Mouse (Mus musculus) layer of hippocampus, adult 2 months (tissue): ENCODE data around the gene Iqcf6. TPM values are rescaled to one million over a fixed set of nuclear protein-coding genes. Genes with fewer than 3 reads are reported as not detected.
"Not testable (repeated sequence)": the region's sequence is repeated elsewhere in the genome, so short reads cannot be mapped to it uniquely, and the experiment has no call there.

Experiments used
- DNase-seq, 2 experiments: peaks; one replicate each; pipeline ENCODE4 v3.0.0; 2022; ENCODE audit warnings: low spot score in 2 of 2
- H3K27ac ChIP-seq: fragments of 200-600 bp; 2 replicates; pipeline ENCODE4 v1.8.1; 2022
- H3K4me3 ChIP-seq: fragments of 200-600 bp; 2 replicates; pipeline ENCODE4 v1.8.1; 2022; ENCODE audit warnings: mild to moderate bottlenecking
- CTCF ChIP-seq: fragments of 200-600 bp; conservative IDR thresholded peaks from 2 replicates; pipeline ENCODE4 v1.8.1; 2022; ENCODE audit warnings: antibody characterized with exemption, mild to moderate bottlenecking, moderate library complexity
- long read RNA-seq, 2 experiments: library from polyadenylated mRNA; stranded (forward); transcript quantifications; one replicate each; pipeline ENCODE4 v2.0.0; 2021; ENCODE audit warnings: borderline mapping rate in 2 of 2
- total RNA-seq, 2 experiments: library from RNA; stranded (reverse); gene quantifications; 2 replicates each; pipeline ENCODE4 v1.2.3; 2021

Gene Iqcf6
- not detected for total RNA-seq
- long read RNA-seq, experiment 1: 0 reads
- long read RNA-seq, experiment 2: 0 reads

DNA sequence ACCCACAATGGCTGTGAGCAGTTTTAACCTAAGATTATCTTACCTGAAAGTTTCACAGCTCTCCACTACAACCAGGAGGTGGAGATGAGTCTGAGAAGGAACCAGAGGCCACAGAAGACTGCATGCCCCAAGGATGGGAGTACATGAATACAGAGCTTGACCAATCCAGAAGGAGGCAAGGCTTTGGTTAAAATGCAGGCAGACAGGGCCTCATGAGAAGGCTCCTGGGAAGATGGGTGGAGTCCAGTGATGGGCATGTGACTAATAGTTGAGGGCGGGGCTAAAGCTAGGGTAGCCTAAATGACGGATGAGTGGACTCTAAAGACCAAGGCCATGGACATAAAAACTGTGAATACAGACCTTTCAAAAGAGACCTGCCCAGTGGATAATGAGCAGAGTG is at the start of gene Iqcf6:
Gene Iqcf6, plus strand, starts transcription at position 301 of the 400 bp plus-strand sequence.
- Histone ChIP-seq H3K4me3 (no peak within 1 kb of the TSS), H3K27ac (no peak within 1 kb of the TSS)
- DNase-seq: no peak
- TF ChIP-seq CTCF: no peak

DNA sequence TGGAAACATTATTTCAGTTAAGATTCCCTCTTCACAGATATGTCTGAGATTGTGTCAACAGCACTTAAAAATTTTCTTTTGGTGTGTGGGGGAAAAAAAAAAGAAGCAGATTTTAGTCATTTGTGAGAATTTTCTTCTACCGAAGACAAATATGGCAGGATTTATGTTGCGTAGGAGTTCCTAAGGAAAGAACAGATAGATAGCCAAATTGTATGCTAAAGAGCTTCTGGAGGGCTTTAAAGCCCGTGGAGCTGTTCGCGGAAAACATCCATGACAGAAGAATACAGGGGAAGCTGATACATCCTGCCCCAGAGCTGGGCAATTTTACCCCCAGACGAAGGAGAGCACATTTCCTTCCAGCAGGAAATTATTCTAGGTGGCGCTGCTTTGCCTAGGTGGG is 46.4 kb upstream of the Iqcf6 start:
- peak in 1 of 2 experiments; percentile 40 for DNase-seq
- peak overlapping the region; percentile 49 for H3K27ac ChIP-seq
- no peak for TF ChIP-seq CTCF
- H3K4me3 ChIP-seq: no peak overlapping the region

GRCm38 (mm10) chr9:106582552-106582951 is 43.8 kb upstream of the Iqcf6 start:
- DNase-seq: no peak

GRCm38 (mm10) chr9:106592158-106592557 is 34.2 kb upstream of the Iqcf6 start:
- peak in 1 of 2 experiments; percentile 20 for DNase-seq
- Histone ChIP-seq H3K27ac (no peak overlapping the region), H3K4me3 (no peak overlapping the region)
- TF ChIP-seq CTCF: no peak

More at GRCm38 (mm10) chr9:106582552-106582951, 43.8 kb upstream of the Iqcf6 start:
- no peak overlapping the region for H3K27ac ChIP-seq
- H3K4me3 ChIP-seq: no peak overlapping the region
- TF ChIP-seq CTCF: no peak

DNA sequence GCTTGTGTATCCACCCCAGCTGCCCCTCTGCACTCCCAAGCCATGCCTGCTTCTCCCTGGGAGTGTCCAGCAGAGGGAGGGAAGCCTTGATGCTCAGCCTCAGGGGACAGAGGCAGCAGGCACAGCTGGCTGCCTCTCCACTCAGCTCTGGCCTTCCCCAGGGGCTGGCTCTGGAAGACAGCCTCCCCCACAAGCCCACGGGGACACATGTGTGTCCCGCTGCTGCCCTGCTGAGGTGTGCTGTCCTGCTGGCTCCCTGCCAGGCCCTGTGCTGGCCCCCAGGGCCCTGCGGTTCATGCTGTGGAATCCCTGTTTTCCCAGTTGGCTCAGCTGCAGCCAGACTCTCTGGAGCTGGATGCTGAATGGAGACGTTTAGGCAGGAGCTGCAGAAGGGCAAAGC is 31.0 kb upstream of the Iqcf6 start:
- H3K27ac ChIP-seq, DNase-seq, H3K4me3 ChIP-seq: not testable (repeated sequence)

- H3K27ac ChIP-seq: no peak overlapping the region
- DNase-seq: no peak
- no peak overlapping the region for H3K4me3 ChIP-seq
- no peak for TF ChIP-seq CTCF
Measured at GRCm38 (mm10) chr9:106595836-106596235, 30.5 kb upstream of the Iqcf6 start.

DNA sequence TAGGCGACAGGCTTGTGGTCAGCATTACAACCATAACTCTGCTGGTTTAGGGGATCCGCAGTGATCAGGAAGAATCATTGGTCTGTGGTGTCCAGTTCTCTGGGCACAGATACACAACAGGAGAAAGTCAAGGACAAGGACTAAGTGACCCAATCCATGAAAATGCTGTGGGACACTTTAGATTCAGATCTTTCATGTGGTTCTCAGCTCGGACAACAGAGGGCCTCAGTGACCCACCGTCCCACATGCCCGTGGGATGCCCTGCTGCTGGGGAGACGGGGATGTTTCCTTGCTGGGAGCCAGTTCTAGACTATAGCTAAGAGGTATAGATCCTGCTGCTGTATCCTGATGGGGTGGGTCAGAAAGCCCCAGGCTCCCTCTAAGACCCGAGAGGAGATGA is 27.9 kb upstream of the Iqcf6 start:
- Histone ChIP-seq H3K27ac (no peak overlapping the region), H3K4me3 (no peak overlapping the region)
- peak; percentile 56 for TF ChIP-seq CTCF
- no peak for DNase-seq

DNA sequence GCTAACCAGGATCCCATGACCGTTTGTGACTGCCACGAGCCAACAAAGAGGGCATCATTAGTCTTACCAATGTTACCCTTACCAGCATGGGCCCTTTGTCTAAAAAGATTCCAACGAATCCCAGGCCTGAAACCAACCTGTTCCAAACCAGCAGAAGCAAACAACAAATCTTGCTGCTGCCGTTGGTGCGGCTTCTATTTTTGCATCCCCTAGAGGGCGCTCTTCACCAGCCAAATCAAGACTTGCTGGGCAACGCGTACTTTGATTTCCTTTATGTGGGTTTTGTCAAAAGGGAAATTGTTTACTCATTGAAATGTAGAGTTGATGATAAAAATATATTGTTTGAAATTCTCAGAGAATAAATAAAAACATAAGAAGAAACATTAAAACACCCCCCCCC is 25.8 kb upstream of the Iqcf6 start:
- DNase-seq: peak; percentile 59 to 79
- H3K27ac ChIP-seq: no peak overlapping the region
- TF ChIP-seq CTCF: peak; percentile 86
- H3K4me3 ChIP-seq: no peak overlapping the region

DNA sequence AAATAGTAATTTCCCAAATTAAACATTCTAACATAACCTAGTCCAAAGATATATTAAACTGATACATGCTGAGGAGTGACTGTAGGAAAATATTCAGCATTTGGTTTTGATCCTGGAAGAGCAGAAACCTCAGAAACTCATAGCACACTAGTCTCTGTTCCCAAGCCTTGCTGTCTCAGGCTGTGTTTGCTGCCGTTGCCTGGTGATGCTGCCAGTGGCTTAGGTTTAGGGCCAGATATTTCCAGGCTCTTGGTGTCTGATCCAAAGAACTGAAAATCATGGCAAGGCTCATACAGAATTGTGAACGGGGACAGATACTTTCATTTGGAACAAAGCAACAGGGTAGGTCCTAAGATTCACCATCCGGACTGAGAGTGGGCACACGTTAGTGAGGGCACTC is 15.7 kb upstream of the Iqcf6 start:
- Histone ChIP-seq H3K27ac (peak overlapping the region; percentile 82), H3K4me3 (no peak overlapping the region)
- no peak for DNase-seq
- no peak for TF ChIP-seq CTCF

DNA sequence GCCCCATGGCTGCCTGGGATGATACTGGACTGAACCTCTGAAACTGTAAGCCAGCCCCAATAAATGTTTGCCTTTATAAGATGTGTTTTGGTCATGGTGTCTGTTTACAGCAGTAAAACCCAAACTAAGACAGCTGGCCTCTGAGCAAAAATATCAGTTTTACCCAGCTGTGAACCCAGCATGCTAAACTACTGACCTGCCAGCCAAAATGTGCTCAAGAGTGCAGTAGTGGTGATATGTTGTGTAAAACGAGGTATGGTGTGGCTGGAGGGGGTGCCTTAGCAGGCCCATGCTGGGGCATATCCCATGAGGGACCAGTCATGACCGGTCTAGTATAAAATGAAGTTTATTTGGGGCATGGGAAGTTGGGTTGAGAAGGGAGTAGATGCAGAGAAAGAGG is 12.4 kb upstream of the Iqcf6 start:
- no peak for DNase-seq
- no peak overlapping the region for H3K4me3 ChIP-seq
- TF ChIP-seq CTCF: no peak
- H3K27ac ChIP-seq: no peak overlapping the region

DNA sequence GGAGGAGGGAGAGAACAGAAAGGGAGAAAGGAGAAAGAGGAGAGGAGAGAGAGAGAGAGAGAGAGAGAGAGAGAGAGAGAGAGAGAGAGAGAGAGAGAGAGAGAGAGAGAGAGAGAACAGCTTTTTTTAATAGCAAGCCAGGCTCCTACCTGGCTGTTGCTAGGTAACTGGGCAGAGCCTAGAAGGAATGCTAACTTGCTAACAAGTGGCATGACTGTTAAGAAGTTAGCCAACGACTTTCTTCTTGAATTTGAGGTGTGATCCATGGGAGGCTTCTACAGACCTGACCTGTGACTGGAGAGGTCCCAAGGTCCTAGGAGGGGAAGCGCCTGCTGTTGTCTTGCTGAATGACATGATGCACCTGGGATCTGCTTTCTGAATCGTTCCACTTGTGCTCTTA is 11.8 kb upstream of the Iqcf6 start:
- no peak overlapping the region for H3K4me3 ChIP-seq
- peak overlapping the region; percentile 48; the same call in 1 of the 2 replicates for H3K27ac ChIP-seq
- no peak for TF ChIP-seq CTCF
- DNase-seq: no peak

- no peak for DNase-seq
- no peak for TF ChIP-seq CTCF
- Histone ChIP-seq H3K4me3 (no peak overlapping the region), H3K27ac (peak overlapping the region; percentile 80)
Measured at GRCm38 (mm10) chr9:106616306-106616705, 10.1 kb upstream of the Iqcf6 start.

DNA sequence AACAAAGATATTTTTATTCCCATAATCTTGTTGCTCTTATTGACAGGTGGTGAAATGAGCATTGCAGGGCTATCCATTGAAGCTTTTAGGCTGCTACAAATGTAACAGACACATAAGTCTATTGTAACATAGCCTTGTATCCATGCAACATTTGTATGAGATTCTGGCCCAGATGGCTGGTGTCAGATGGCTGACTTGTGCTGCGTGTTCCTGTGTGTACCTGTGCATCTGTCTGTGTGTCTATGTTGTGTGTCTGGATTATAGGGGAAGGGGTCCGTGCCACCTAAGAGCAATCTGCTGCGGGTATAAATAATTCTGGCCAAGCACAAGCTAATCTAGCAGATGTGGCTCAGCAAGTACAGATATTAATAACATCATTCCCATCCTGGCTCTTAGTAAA is 8.9 kb upstream of the Iqcf6 start:
- H3K4me3 ChIP-seq: no peak overlapping the region
- H3K27ac ChIP-seq: peak overlapping the region; percentile 80
- DNase-seq: peak; percentile 78 to 81
- TF ChIP-seq CTCF: no peak

- H3K4me3 ChIP-seq, DNase-seq, H3K27ac ChIP-seq: not testable (repeated sequence)
Measured at GRCm38 (mm10) chr9:106627796-106628195, 1.4 kb downstream of the Iqcf6 start.

DNA sequence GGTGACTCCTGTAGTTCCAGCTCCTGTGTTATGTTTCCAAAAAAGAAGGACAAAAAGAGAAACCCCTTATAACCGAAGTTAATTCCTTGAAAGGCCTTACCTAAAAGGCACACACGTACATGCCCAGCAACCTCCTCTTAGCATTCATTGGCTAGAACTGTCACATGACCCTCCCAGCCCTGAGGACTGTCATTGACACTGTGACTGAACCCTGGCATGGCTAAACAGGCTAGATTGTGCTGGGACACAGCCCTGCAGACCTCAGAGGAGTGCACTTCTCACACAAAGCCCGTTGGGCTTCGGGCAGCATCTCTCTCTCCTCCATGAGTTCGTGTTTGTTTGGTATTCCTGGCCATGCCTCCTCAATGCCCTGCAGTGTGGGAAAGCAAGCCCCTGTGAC is 5.8 kb downstream of the Iqcf6 start:
- Histone ChIP-seq H3K27ac (no peak overlapping the region), H3K4me3 (no peak overlapping the region)
- no peak for TF ChIP-seq CTCF
- no peak for DNase-seq
